Mouse (Mus musculus) embryo, embryonic 9.5 days (tissue): ENCODE data around the gene Nudt16l1.
A peak's percentile ranks its signal among the peaks of the same experiment; 100 is the strongest.

Source experiments
- DNase-seq: peaks from one replicate; pipeline ENCODE4 v3.0.0-alpha.2; 2017; ENCODE audit errors: extremely low spot score

Gene Nudt16l1

GRCm38 (mm10) chr16:4913783-4914735, 24.5 kb upstream of the Nudt16l1 start:
- peak; percentile 80 for DNase-seq

GRCm38 (mm10) chr16:4915931-4916330, 22.6 kb upstream of the Nudt16l1 start:
- no peak for DNase-seq

GRCm38 (mm10) chr16:4916608-4917007, 22.0 kb upstream of the Nudt16l1 start:
- DNase-seq: no peak

GRCm38 (mm10) chr16:4920556-4920955, 18.0 kb upstream of the Nudt16l1 start:
- DNase-seq: no peak

- no peak for DNase-seq
These were observed 16.1 kb upstream of the Nudt16l1 start for GRCm38 (mm10) chr16:4922481-4922880.

- no peak for DNase-seq
These were observed 14.6 kb upstream of the Nudt16l1 start for GRCm38 (mm10) chr16:4923996-4924395.

- no peak for DNase-seq
These were observed 10.6 kb upstream of the Nudt16l1 start for GRCm38 (mm10) chr16:4927967-4928366.

- DNase-seq: no peak
These were observed 10.1 kb upstream of the Nudt16l1 start for GRCm38 (mm10) chr16:4928474-4928873.

- DNase-seq: no peak
These were observed 6.1 kb upstream of the Nudt16l1 start for GRCm38 (mm10) chr16:4932429-4932828.

GRCm38 (mm10) chr16:4935430-4935829, 3.1 kb upstream of the Nudt16l1 start:
- DNase-seq: no peak

GRCm38 (mm10) chr16:4935931-4936703, 2.4 kb upstream of the Nudt16l1 start:
- no peak for DNase-seq

- no peak for DNase-seq
These were observed 990 bp upstream of the Nudt16l1 start for GRCm38 (mm10) chr16:4937351-4938190.

- DNase-seq: peak; percentile 95
These were observed 428 bp downstream of the Nudt16l1 start for GRCm38 (mm10) chr16:4938989-4939388.

GRCm38 (mm10) chr16:4939412-4939811, 851 bp downstream of the Nudt16l1 start:
- DNase-seq: no peak

GRCm38 (mm10) chr16:4940311-4940850, 1.8 kb downstream of the Nudt16l1 start:
- no peak for DNase-seq

- no peak for DNase-seq
These were observed 2.5 kb downstream of the Nudt16l1 start for GRCm38 (mm10) chr16:4941016-4941415.

- no peak for DNase-seq
These were observed 4.3 kb downstream of the Nudt16l1 start for GRCm38 (mm10) chr16:4942868-4943267.

- DNase-seq: no peak
These were observed 4.9 kb downstream of the Nudt16l1 start for GRCm38 (mm10) chr16:4943431-4943830.

GRCm38 (mm10) chr16:4945415-4945814, 6.9 kb downstream of the Nudt16l1 start:
- no peak for DNase-seq

GRCm38 (mm10) chr16:4946155-4946554, 7.6 kb downstream of the Nudt16l1 start:
- DNase-seq: no peak

- no peak for DNase-seq
These were observed 8.8 kb downstream of the Nudt16l1 start for GRCm38 (mm10) chr16:4947378-4947777.
